Mouse (Mus musculus) embryo, embryonic 10.5 days (tissue): ENCODE results near the gene Rbfox3.

Experiments used
- DNase-seq: peaks from one replicate; pipeline ENCODE4 v3.0.0-alpha.2; 2015; ENCODE audit warnings: low spot score

The Rbfox3 gene

DNA sequence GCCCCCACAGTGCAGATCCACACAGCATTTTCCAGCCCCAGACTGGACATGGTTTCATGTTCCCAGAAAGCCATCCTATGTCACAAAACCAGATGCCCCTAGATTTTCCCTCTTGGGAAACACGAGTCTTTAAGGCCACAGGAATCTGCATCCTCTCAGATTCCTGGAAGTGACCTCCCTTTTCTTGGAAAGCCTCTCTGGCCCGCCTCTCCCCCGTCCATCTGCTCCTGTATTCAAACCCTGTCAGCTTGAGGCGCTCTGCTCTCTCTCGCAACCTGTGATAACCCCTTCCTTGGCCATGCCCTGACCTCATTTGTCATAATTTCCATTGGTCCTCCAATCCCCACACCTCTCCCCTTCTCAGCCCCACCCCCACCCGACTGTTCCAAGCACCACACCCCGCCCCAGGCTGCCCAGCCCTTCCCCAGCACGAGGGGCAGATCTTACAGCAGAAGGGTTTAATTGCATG, 183.3 kb downstream of the Rbfox3 start:
- peak; percentile 49 for DNase-seq

DNA sequence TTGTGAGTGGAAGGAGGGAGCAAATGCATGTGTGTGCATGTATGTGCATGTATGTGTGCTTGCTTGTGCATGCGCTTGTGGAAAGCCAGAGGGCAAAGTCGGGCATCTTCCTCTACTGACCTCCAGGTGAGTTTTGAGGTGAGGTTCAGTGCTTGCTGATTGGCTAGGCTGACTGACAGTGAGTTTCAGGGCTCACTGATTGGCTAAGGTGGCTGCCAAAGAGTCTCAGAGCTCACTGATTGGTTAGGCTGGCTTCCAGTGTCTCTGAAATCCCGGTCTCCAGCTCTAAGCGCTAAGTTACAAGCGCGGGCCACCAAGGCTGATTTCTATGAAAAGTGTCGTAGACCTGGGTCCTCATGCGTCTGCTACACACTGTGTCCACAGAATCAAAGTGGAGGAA, 185.0 kb downstream of the Rbfox3 start:
- DNase-seq, result no peak

DNA sequence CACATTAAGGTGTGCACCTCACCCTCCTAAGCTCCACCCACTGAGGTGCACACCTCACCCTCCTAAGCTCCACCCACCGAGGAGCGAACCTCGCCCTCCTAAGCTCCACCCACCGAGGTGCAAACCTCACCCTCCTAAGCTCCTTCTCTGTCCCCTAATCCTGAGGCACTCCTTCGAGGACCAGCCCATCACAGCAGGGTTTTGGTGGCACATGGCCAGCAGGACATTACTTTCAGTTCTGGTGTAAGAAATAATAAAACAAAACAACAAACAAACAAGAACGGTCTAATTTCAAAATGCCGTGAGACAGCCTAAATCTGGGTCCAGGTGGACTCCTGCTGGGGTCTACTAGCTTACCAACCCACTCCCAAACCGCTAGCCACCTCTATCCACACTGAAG, 187.0 kb downstream of the Rbfox3 start:
- DNase-seq, result no peak

DNA sequence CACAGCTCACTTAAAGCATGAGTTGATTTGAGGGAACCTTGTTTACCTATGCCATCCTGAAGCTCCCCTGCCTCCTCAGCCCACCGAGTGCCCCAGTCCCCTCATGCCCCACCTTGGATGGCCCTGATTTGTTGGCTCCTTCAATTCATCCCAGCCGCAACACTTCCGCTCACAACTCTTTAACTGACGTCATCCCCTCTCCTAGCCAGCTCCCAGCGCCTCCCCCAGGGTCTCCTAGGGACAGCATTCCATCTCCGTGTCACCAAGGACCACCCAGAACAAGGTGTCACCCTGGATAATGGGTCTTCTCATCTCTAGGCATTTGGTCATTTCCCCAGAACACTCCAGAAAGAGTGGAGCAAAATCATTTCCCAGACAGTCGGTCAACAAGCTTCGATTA, 188.2 kb downstream of the Rbfox3 start:
- DNase-seq, result no peak

DNA sequence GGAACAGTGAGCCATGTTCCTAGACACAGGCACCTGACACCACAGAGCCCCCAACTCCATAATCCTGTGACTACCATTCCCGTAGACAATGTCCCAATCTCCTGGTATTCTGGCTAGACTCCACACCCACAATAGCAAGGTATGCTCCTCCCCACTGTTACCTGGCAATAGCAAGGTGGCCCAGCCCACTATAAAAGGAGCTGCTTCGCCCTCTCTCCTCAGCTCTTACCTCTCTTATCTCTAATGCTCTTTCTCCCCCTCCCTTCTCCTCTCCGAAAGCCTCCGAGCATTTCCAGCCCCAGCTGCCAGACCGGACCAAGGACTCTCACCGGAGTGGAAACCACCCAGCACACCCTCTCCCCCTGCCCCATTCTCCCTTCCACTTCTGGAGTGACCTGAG, 189.5 kb downstream of the Rbfox3 start:
- DNase-seq, result no peak

DNA sequence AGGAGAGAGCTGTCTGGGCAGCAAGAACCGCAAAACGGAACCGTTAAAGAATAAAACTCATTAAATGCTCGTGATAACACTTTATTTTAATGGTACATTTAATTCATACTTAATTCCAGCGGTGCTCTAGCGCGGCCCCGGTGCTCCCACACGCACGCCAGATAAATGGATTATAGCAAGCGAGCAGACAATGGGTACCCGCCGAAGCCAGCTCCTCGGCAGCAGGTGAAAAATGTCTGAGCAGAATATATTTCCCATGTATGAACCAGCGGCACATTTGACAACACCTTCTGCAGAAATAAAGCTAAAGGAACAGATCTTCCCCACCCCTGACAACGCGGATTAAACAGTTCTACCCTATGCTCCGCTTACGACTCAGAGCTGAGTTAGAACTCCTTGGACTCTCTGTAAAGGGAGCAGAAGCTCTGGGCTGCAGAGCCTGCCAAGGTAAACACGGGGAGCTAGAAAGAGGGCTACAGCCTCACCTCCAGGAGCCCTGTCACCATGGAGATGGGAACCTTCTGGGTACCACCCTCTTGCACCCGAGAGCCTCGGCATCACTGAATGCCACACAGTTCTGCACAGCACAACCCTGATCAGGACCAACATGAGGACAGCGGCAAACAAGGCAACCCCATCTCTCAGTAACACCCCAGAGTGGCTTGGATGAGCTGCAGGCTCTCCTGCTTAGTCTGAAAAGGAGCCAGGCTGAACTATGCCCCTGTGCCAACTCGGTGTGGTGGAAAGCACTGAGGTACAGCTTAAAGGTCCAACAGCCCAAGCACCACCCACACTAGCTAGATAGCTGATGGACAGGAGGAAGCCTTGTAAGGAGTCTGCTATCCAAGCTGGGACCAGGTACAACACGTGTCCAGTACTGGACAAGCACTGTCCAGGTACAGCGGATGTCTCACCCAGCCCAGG, 196.5 kb downstream of the Rbfox3 start:
- no peak for DNase-seq

DNA sequence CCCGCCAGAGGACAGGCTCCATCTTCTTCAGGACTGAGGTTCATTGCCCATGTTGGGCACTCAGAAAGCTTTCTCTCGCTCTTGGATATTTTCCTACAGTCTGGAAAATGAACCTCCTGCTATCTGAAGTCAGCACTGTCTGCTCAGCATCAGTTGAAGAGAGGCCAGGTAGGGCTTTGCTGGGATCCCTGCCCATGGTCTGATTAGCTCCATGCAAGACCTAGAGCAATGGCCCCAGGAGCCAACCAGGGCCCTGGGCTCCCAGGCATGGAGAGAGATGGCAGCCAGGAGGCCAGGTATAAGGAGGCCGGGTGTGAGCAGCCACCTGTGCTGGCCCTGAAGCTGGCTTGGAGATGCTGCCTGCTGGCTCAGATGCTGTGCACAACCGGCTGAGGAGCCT, 198.6 kb downstream of the Rbfox3 start:
- DNase-seq, result no peak

DNA sequence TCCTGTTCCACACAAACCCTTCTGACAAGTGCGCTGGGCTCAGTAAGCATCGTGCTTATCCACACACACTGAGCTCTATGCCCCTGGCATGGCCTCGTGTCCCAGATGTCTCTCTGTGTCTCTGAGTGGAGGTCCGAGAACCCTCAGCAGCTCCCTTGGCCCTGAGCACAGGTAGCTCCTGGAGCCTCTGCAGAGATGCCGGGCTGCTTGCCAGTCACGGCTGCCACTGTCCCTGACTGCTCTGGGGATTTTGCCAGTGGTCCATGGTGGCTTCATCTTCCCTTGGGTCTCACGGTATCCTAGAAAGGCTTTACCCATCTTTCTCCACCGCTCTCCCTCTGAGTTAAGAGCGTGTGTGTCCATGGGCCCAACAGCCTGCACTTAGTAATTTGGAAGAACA, 199.3 kb downstream of the Rbfox3 start:
- no peak for DNase-seq

DNA sequence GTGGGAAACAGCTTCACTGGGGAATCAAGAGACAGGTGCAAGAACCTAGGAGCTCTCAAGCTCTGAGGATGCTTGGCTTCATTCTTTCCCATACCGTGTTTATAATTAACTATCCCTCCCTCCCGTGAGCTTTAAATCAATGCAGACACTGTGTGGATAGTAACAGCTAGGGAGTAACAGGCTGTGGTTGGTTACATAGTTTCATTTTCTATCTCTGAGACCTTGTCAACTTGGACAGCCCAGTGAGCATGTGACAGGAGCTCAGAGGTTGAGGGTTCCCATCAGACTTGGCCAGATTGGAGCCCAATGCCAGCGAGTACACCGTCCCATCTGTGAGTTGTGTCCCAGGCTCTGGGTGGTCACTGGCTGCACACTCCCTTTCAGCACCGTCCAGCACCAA, 201.4 kb downstream of the Rbfox3 start:
- DNase-seq, result no peak

DNA sequence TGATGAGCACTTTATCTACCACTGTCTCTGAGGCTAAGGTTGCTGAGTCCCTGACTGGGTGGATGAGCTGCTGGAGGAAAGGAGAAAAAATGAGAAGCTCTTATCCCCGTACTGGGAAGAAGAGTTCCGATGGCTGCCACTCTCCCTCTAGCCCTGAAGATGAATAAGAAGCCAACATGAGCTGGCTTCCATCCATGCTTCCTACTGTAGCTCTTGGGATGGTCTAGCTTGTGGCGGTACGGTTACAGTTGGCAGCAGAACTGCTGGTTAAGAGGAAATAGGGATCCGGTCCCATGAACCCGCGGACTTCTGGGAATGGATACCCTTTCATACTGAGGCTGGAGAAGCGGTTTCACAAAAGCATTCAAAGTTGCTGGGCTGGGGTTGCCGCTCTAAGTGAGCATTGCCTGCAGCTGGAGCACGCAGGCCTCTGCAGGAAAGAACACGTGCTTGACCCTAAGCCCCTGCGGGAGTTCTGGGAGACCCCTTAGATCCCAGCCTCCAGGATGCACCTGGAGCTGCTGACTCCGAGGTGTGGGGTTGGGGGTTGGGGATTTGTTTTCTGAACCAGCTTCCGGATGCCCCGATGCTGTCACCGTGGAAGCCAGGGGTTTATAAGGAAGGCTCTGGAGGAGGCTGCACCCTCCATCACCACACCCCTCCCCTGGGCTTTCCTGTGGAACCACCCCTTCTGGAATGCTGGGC, 215.0 kb downstream of the Rbfox3 start:
- DNase-seq, result no peak

DNA sequence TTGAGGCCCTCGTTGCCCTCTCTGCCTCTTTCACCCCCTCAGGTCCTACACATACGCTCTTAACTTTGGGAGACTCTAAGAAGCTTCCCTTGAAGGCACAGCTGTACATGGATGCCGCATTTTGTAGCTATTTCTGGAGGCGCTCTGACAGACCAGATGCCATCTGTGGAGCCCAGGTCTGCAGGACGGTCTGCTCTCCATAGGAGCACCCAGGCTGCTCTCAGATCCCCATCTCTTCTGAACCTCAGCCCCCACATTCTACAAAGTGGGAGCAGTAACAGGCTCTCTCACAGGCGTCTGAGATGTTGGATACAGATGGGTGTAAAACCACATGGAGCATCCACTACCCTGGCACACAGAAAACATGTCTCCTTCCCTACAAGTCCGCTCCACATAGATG, 218.1 kb downstream of the Rbfox3 start:
- no peak for DNase-seq

DNA sequence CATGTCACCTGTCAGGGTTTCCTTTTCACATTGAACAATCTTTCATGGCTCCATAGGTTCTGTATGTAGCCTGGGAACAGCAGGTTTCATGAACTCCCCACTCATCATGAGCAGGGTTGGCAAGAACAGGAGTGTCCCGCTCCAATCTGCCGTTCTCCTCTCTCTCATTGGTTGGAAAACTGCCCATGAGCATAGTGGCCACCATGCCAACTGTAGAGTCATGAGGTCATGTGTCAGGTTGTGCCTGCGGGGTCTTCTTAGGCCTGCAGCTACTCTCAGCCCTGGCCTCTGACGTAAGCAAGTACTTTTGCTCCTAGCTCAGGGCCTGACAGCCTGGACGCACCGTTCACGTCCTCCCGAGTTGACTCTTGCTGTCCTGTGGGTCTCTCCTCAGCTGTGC, 221.1 kb downstream of the Rbfox3 start:
- no peak for DNase-seq

DNA sequence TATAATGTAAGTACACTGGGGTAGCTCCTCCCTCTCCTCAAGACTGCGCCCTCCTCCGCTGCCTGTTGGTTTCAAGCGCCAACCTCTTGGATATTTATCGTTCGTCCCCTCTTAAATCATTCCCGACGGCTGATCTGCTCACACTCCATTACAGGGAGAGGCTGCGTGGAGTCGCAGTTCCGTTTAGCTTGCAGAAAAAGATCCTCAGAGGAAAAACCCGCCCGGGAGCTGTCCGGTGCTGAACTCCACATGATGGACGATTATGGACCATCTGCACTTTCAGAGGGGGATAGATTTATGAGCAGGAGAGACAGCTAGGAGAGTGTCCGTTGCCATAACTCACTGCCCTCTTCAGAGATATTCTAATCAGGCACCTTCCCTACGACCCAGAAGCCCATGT, 226.0 kb downstream of the Rbfox3 start:
- DNase-seq, result peak; percentile 83

DNA sequence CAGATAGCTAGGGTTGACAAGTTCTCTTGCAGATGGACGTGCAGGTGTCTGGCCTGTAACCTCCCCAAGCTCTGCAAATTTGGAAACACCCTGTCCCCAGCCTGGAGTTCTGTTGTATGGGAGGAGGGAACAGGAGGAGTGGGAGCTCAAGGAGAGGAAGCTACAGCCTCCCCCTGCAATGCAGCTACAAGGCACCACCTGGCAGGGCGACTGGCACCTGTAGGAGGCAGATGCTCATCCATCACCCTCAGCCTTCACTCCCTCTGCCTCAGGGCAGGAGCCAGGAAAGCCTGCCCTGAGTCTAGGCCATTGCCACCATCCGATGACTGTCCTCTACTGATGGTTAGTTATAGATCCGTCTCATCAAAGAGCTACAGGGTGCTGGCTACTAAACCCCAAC, 226.7 kb downstream of the Rbfox3 start:
- no peak for DNase-seq

DNA sequence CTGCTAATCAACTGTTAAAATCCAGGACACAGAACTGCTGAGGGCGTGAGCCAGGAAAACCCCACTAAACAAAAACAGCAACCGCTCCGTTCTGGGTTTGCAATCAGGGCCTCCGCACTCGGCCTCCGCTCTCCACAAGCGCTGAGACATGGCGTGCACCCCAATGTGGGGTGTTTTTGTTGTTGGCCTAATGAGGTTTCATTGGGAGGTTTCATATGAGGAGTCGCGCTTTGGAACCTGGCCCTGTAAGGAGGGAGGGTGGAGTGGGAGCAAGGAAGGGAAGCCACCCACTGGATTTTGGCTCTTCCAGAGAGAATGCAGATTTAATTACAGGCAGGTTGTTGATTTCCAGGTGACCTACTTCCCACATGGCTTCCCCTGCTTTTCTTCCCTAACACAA, 230.7 kb downstream of the Rbfox3 start:
- no peak for DNase-seq

DNA sequence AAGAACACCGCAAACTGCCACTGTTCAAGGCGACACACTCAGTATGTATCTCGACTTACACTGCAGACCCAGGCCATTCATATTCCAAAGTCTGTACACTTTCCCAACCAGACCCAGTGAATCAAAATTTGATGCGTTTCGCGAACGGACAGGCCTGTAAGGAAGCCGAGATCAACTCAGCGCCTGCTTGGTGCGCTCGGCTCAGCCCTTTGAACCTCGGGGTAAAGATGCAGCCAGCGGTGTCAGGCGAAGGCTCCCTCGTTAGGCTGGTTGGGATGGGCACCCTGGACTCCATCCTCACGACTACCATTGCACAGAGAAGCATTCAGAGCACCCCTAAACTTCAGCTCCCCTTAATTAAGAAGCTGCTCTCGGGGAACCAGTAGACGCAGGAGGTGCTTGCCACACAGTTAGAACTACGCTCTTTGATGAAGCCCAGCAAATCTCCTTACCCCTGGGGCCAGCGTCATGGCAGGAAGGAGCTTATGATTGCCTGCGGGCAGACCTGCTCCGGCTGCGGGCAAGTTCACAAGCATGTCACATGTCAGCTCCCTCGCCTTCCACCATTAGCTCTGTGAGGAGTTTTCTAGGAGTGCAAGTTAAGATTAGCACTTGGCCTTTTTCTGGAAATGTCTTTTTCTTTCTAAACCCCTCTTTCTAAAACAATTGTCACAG, 231.5 kb downstream of the Rbfox3 start:
- DNase-seq, result no peak

DNA sequence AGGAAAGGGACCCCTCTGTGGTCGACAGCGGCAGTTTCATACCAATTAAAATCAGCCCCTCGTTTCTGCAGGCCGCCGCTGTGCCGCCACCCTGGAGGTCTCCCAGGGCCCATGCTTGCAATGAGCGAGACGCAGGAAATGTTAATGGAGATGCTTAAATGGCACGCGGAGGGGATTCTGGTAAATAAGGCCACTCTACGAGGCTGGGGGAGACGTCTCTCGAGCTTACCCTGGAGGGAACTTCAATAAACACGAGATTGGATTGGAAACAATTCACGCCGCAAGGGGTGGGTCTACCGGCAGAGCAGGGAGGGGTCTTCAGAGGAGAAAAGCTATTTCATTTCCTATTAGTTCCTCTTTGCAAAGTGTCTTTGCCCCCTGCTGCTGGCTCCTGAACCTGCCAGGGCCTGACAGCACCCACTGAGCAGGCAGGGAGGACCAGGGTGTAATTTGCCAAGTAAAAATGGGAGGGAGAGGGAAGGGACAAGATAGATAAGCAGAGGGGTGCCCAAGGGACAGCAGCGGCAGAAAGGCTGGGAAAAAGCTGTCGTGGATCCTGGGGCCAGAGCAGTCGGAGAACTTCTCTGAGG, 232.8 kb downstream of the Rbfox3 start:
- DNase-seq, result no peak

DNA sequence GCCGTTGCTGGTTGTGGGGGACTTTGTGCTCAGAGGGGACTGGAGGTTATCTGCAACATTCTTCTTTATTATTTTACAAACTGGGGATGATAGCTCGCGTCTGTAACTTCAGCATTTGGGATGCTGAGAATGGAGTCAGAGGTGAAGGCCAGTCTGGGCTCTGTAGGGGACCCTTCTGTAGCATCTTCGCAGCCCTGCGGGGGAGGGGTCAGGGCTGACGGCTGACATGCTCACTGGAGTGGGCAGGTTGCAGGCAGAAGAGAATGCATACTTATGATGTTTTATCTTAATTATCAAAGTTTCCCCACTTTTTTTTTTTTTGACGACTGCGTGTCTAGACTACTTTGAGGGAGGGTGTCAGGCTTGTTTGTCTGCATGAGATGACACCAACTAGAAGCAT, 234.1 kb downstream of the Rbfox3 start:
- DNase-seq, result no peak

DNA sequence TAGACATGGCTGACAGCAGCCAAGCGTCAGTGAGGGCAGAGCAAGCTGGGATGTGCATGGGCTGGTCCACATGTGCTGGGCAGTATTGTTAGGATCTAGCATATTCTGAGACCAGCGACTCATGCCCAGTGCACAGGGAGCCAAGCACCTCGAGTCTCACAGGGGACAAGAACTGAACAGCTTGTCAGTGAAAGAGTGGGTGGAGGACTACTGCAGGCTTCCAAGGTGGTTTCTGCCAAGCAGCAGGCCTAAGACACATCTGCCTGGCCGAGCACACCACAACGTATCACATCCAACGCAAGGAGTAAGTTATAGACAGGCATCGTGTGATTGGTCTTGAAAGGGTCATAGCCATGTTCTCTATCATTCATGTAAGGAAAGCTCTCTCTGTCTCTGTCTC, 235.0 kb downstream of the Rbfox3 start:
- DNase-seq, result no peak

DNA sequence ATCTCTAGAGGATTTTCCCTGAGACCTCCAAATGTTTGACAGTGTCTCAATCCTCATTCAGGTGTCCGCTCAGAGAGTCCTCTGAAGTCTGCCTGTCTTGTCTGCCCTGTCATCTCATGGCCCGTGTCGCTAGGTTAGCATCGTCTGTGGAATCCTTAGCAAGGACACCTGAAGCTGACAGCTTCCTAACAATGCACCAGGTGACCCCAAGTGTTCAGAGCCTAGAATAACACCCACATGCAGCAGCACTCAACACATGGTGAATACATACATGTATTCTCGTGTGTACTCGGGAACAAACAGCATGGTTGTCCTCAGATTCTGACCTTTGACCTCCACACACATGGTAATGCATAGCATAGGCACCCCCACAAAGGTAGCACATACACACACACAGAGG, 239.4 kb downstream of the Rbfox3 start:
- no peak for DNase-seq

DNA sequence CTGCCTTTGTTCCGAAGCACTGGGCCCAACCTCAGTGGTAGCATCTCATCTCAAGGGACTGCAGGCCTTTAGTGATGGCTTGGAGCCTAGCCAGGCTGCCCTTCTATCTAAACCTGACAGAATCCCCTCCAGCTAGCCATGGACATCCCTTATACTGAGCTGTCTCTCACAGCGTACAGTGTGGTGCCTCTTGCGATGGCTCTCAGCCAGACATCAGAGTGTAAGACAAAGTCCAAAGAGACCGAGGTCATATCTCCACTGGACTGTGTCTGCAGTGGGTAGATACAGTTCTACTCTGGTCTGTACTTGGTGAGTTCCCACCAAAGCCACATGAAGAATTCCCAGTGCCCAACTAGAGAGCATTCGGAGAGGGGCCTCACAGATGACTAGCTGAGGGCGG, 240.2 kb downstream of the Rbfox3 start:
- DNase-seq, result no peak

DNA sequence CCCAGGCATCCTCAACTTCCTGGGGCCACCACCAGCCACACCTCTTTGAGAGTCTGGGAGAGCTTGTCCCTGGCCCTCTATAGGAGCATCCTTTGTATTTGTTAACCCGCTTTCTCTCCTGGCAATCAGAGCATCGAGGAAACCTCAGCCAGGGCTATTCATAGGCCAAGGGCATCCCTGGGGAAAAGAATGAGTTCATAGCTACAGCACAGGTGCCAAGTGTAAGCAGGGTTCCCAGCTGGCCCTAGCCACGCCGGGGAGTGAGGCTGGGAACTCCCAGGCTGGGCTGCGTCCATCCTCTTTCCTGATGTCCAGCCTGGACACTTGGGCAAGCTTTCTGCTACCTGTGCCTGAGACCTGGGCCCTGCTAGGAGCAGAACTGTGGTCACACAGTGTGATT, 241.6 kb downstream of the Rbfox3 start:
- DNase-seq, result no peak

DNA sequence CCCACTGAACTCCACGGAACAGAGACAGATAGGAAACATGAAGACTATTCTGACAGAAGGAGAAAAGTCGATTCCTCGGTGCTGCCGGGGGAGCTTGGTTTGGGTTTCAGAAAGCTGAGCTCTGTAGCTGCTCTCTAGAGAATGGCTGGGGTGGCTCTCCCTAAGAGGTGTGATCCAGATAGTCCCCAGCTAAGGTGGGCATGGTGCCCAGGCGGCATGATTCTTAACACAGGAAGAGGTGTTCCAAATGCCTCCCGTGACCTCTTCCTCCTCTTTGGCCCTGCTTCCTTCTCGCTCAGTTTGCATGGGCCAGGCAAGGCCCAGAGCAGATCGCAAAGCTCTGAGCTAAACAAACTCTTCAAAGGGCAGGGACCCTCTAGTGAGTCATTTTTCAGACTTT, 243.0 kb downstream of the Rbfox3 start:
- no peak for DNase-seq
